Mouse (Mus musculus): ENCODE measurements around the gene Prx. TPM values are rescaled to one million over a fixed set of nuclear protein-coding genes. Genes with fewer than 3 reads are reported as not detected.

Prx gene
- polyA plus RNA-seq, 1 experiment = 4.2 TPM

DNA sequence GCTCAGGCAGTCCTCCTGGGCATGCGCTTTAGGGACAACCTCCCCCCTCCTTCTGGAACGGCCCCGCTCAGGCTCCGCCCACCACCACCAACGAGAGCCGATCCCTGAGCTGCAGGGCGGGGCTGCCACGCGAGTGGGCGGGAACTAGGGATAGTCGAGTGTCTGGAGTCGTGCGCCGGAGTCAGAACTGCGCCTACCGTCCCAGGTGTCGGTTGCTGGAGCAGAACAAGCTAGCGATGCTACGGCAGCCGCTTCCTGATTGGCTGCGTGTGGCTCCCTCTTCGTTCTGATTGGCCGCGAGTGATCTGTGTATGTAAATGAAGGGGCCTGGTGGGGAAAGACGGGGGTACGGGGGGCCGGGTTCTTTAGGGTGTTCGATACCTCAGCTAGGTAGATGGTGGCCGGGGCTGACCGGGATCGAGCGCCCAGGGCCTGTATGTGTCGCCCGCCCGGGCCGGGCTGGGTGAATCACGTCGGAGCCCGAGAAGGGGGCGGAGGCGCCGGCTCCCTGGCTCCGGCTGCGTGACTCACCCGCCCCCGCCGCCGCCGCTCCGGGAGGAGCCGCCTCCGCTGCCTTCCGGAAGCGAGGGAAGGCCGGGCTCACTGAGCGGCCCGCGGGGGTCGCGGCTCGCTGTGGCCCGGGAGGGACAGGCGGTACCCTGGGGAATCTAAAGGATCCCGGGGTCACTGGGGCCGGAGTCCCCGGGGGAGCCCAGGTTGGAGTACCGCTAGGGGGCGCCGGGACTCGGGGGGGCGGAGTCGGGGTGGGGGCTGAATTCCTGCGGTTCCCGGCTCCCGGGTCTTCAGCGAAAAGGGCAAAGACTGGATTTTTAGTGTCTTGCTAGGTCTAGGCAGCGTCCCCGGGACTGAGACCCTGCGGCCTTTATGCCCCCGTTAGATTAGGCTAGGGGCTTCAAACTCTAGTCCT is 12.1 kb upstream of the Prx start, which contains the start of gene Sertad1:
Gene Sertad1 (plus strand): TSS at position 141 of the 928 bp plus-strand sequence.
- Histone ChIP-seq H3K27ac (ENCODE audit: insufficient read depth, low read length) (peak within 1 kb of the TSS; percentile 85), H3K27me3 (ENCODE audit: control insufficient read depth, insufficient read depth, low read length, poor library complexity, severe bottlenecking) (no peaks in the 10 kb centered on the region), H3K9me3 (replicated peaks; ENCODE audit: control insufficient read depth, insufficient read depth, low read length, poor library complexity, severe bottlenecking) (no peaks in the 10 kb centered on the region), H3K4me3 (ENCODE audit: low read depth, low read length) (peak within 1 kb of the TSS; percentile 61), H3K4me1 (ENCODE audit: control insufficient read depth, insufficient read depth, low read length) (peaks cover 12% of the 10 kb centered on the region), H3K9ac (ENCODE audit: low read depth, poor library complexity, severe bottlenecking) (peak within 1 kb of the TSS; percentile 97), H3K36me3 (ENCODE audit: control insufficient read depth, insufficient read depth, low read length, poor library complexity, severe bottlenecking) (peaks cover 2% of the 10 kb centered on the region; the same call in 1 of the 2 replicates)
- TF ChIP-seq POLR2A (IDR thresholded peaks at IDR 0.05; ENCODE audit: insufficient read depth, low read length) (peak; percentile 100), EP300 (IDR thresholded peaks at IDR 0.05; ENCODE audit: insufficient read depth, low read depth, low read length) (0 out of 2 replicates have a peak, but pooled peaks have one; percentile 22), CTCF (IDR thresholded peaks at IDR 0.05; ENCODE audit: low read depth, low read length) (no peak)

DNA sequence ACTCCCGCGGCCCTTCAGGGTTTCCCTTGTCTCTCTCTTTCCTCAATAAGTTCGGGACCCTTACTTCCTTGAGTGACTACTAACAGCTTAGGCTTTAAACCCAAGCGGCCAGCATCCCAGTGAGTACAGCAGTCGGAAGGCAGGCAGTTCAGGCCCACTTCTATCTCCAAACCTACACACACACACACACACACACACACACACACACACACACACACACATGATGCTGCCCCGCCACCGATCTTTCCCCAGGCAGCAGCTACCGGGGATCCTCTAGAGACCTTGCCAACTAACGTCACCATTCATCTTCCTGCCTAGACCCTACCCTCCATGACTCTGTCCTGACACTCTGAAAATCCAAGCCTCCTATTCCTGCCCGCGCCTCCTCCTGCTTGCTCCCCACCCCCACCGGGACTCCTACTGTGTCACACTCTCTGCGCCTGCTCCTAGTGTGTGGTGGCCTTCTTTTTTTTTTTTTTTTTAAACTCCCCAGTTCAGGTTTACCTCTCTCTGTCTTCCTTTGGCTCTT is 11.3 kb upstream of the Prx start:
- peak overlapping the region; percentile 97 for H3K9ac ChIP-seq (ENCODE audit: low read depth, poor library complexity, severe bottlenecking)
- H3K36me3 ChIP-seq (ENCODE audit: control insufficient read depth, insufficient read depth, low read length, poor library complexity, severe bottlenecking) = peaks cover 2% of the 10 kb centered on the region; the same call in 1 of the 2 replicates
- H3K27me3 ChIP-seq (ENCODE audit: control insufficient read depth, insufficient read depth, low read length, poor library complexity, severe bottlenecking) = no peaks in the 10 kb centered on the region
- peak overlapping the region; percentile 61 for H3K4me3 ChIP-seq (ENCODE audit: low read depth, low read length)
- TF ChIP-seq CTCF (IDR thresholded peaks at IDR 0.05; ENCODE audit: low read depth, low read length) (no peak), EP300 (IDR thresholded peaks at IDR 0.05; ENCODE audit: insufficient read depth, low read depth, low read length) (no peak), POLR2A (IDR thresholded peaks at IDR 0.05; ENCODE audit: insufficient read depth, low read length) (no peak)
- H3K4me1 ChIP-seq (ENCODE audit: control insufficient read depth, insufficient read depth, low read length) = peaks cover 12% of the 10 kb centered on the region
- peak overlapping the region; percentile 85 for H3K27ac ChIP-seq (ENCODE audit: insufficient read depth, low read length)
- no peaks in the 10 kb centered on the region for H3K9me3 ChIP-seq (replicated peaks; ENCODE audit: control insufficient read depth, insufficient read depth, low read length, poor library complexity, severe bottlenecking)

DNA sequence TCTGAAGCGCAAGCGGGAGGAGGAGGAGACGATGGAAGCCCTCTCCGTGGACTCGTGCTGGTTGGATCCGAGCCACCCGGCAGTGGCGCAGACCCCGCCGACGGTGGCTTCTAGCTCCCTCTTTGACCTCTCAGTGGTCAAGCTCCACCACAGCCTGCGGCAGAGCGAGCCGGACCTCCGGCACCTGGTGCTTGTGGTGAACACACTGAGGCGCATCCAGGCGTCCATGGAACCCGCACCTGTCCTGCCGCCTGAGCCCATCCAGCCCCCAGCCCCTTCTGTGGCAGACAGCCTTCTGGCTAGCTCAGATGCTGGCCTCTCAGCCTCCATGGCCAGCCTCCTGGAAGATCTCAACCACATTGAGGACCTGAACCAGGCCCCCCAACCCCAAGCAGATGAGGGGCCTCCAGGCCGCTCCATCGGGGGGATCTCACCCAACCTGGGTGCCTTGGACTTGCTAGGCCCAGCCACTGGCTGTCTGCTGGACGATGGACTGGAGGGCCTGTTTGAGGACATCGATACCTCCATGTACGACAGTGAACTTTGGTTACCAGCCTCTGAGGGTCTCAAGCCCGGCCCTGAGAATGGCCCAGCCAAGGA is 9.8 kb upstream of the Prx start:
- no peak overlapping the region for H3K27ac ChIP-seq (ENCODE audit: insufficient read depth, low read length)
- H3K4me1 ChIP-seq (ENCODE audit: control insufficient read depth, insufficient read depth, low read length) = peaks cover 12% of the 10 kb centered on the region
- H3K36me3 ChIP-seq (ENCODE audit: control insufficient read depth, insufficient read depth, low read length, poor library complexity, severe bottlenecking) = peaks cover 2% of the 10 kb centered on the region; the same call in 1 of the 2 replicates
- H3K4me3 ChIP-seq (ENCODE audit: low read depth, low read length) = 0 out of 2 replicates have a peak overlapping the region, but pooled peaks have one; percentile 0
- TF ChIP-seq EP300 (IDR thresholded peaks at IDR 0.05; ENCODE audit: insufficient read depth, low read depth, low read length) = no peak
- TF ChIP-seq POLR2A (IDR thresholded peaks at IDR 0.05; ENCODE audit: insufficient read depth, low read length) = no peak
- no peak for TF ChIP-seq CTCF (IDR thresholded peaks at IDR 0.05; ENCODE audit: low read depth, low read length)
- H3K9me3 ChIP-seq (replicated peaks; ENCODE audit: control insufficient read depth, insufficient read depth, low read length, poor library complexity, severe bottlenecking) = no peaks in the 10 kb centered on the region
- peak overlapping the region; percentile 56 for H3K9ac ChIP-seq (ENCODE audit: low read depth, poor library complexity, severe bottlenecking)
- no peaks in the 10 kb centered on the region for H3K27me3 ChIP-seq (ENCODE audit: control insufficient read depth, insufficient read depth, low read length, poor library complexity, severe bottlenecking)

DNA sequence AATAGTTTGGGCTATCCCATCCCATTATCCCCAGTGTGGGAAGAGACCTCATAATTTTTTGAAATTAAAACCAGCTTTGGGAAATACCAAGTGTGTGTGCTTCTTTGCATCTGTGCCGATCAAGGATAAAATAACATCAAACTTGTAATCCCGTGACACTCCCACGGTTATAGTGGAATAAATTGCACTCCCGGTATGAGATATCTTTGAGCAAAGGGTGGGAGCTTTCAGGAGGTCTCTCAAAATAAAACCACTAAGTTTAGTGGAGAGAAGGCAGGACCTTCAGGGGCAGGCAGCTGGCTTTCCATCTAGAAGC is 8.9 kb upstream of the Prx start:
- peaks cover 2% of the 10 kb centered on the region; the same call in 1 of the 2 replicates for H3K36me3 ChIP-seq (ENCODE audit: control insufficient read depth, insufficient read depth, low read length, poor library complexity, severe bottlenecking)
- H3K27ac ChIP-seq (ENCODE audit: insufficient read depth, low read length) = peak overlapping the region; percentile 75
- H3K27me3 ChIP-seq (ENCODE audit: control insufficient read depth, insufficient read depth, low read length, poor library complexity, severe bottlenecking) = no peaks in the 10 kb centered on the region
- H3K4me1 ChIP-seq (ENCODE audit: control insufficient read depth, insufficient read depth, low read length) = peaks cover 12% of the 10 kb centered on the region
- TF ChIP-seq POLR2A (IDR thresholded peaks at IDR 0.05; ENCODE audit: insufficient read depth, low read length) (no peak), CTCF (IDR thresholded peaks at IDR 0.05; ENCODE audit: low read depth, low read length) (no peak), EP300 (IDR thresholded peaks at IDR 0.05; ENCODE audit: insufficient read depth, low read depth, low read length) (no peak)
- H3K9ac ChIP-seq (ENCODE audit: low read depth, poor library complexity, severe bottlenecking) = peak overlapping the region; percentile 56
- H3K4me3 ChIP-seq (ENCODE audit: low read depth, low read length) = peak overlapping the region; percentile 49
- no peaks in the 10 kb centered on the region for H3K9me3 ChIP-seq (replicated peaks; ENCODE audit: control insufficient read depth, insufficient read depth, low read length, poor library complexity, severe bottlenecking)

DNA sequence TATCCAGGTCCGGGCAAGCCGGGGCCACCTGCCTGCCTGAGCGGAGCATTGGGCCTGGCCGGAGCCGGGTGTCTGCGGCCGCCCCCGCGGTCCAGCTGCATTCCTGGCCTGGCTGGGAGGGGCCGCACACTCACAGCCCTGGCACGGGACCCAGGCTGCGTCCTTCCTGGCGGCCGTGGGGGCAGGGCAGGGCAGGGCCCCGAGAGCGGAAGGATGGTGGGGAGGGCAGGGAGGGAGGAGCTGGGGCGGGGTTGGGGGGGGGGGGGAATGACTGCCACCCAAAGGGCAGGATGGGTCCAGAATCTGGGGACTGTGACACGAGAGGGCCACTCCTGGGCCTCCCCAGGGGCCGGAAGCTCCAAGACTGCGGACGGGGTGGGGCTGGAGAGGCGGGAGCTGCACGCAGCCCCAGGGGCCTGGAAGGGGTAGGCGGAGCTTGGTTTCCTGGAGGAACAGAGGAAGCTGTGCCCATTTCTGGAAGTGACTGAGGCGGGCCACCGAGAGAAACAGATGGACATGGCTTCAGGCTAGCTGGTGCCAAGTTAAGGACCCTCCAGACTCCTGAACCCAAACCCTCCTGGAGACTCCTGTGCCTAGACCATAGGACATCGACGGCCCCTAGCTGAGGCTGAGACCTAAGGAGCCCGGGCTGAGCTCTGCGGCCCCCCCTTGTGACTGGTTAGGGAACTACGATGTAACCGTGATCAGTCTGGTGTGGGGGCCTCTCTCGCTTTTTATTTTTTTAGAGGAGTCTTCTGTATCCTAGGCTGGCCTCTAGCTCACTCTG is 8.4 kb upstream of the Prx start:
- Histone ChIP-seq H3K9ac (ENCODE audit: low read depth, poor library complexity, severe bottlenecking) (peak overlapping the region; percentile 56), H3K27me3 (ENCODE audit: control insufficient read depth, insufficient read depth, low read length, poor library complexity, severe bottlenecking) (no peaks in the 10 kb centered on the region), H3K27ac (ENCODE audit: insufficient read depth, low read length) (peak overlapping the region; percentile 82), H3K36me3 (ENCODE audit: control insufficient read depth, insufficient read depth, low read length, poor library complexity, severe bottlenecking) (peaks cover 2% of the 10 kb centered on the region; the same call in 1 of the 2 replicates), H3K9me3 (replicated peaks; ENCODE audit: control insufficient read depth, insufficient read depth, low read length, poor library complexity, severe bottlenecking) (no peaks in the 10 kb centered on the region), H3K4me3 (ENCODE audit: low read depth, low read length) (peak overlapping the region; percentile 65), H3K4me1 (ENCODE audit: control insufficient read depth, insufficient read depth, low read length) (peaks cover 12% of the 10 kb centered on the region)
- no peak for TF ChIP-seq EP300 (IDR thresholded peaks at IDR 0.05; ENCODE audit: insufficient read depth, low read depth, low read length)
- TF ChIP-seq CTCF (IDR thresholded peaks at IDR 0.05; ENCODE audit: low read depth, low read length) = peak; percentile 41
- TF ChIP-seq POLR2A (IDR thresholded peaks at IDR 0.05; ENCODE audit: insufficient read depth, low read length) = no peak

Data from ES-Bruce4 (cell line).